Mouse (Mus musculus): ENCODE data around the gene Ptprs.

GRCm38 (mm10) chr17:56472733-56473610 is 3.3 kb downstream of the Ptprs start:
- TF ChIP-seq CTCF (IDR thresholded peaks at IDR 0.05; ENCODE audit: control insufficient read depth, insufficient read depth, insufficient read length), result no peak
- no peak for TF ChIP-seq MAX (IDR thresholded peaks at IDR 0.05)
- no peak for TF ChIP-seq USF1 (IDR thresholded peaks at IDR 0.05; ENCODE audit: low read depth)

Measured in C2C12 (cell line).